Mouse (Mus musculus) cerebellum, adult 9-11 months (tissue): ENCODE measurements at regions not wholly inside any gene's neighbourhood (a gene's known extent, or its start where the extent isn't known, plus 50 kb on each side); places are given as distances from the start of the nearest gene placed in this dataset.

Experiments used
- DNase-seq: peaks from one replicate; pipeline ENCODE4 v3.0.0; 2022

- DNase-seq: no peak
Observed at GRCm38 (mm10) chr4:10774557-10775215, 99.6 kb upstream of the 2610301B20Rik start.

- no peak for DNase-seq
Observed at GRCm38 (mm10) chr4:10786701-10787100, 87.6 kb upstream of the 2610301B20Rik start.

GRCm38 (mm10) chr4:10788306-10788705, 86.0 kb upstream of the 2610301B20Rik start:
- DNase-seq: no peak

- DNase-seq: no peak
Observed at GRCm38 (mm10) chr4:10789141-10789540, 85.2 kb upstream of the 2610301B20Rik start.

- DNase-seq: no peak
Observed at GRCm38 (mm10) chr4:10792628-10793027, 81.7 kb upstream of the 2610301B20Rik start.

GRCm38 (mm10) chr4:10794471-10794870, 79.8 kb upstream of the 2610301B20Rik start:
- DNase-seq: no peak

- DNase-seq: peak; percentile 69
Observed at GRCm38 (mm10) chr4:10800780-10801553, 73.3 kb upstream of the 2610301B20Rik start.

GRCm38 (mm10) chr4:10804735-10805134, 69.6 kb upstream of the 2610301B20Rik start:
- DNase-seq: no peak

GRCm38 (mm10) chr4:10807260-10807659, 67.0 kb upstream of the 2610301B20Rik start:
- no peak for DNase-seq

- DNase-seq: no peak
Observed at GRCm38 (mm10) chr4:10812931-10813330, 61.4 kb upstream of the 2610301B20Rik start.
